Mouse (Mus musculus) E14TG2a.4 (cell line): ENCODE measurements at regions not wholly inside any gene's neighbourhood (a gene's known extent, or its start where the extent isn't known, plus 50 kb on each side); places are given as distances from the start of the nearest gene placed in this dataset.

Experiments used
- H3K27me3 ChIP-seq: 2 replicates; pipeline ENCODE4 v1.6.1; 2014; ENCODE audit warnings: low read length, control low read depth; ENCODE audit not compliant: insufficient read depth
- H3K36me3 ChIP-seq: 2 replicates; pipeline ENCODE4 v1.6.1; 2014; ENCODE audit warnings: low read length, control low read depth; ENCODE audit not compliant: insufficient read depth
- H3K4me1 ChIP-seq: replicated peaks from 2 replicates; pipeline ENCODE4 v1.6.1; 2014; ENCODE audit warnings: low read depth, low read length, control low read depth
- H3K4me3 ChIP-seq: replicated peaks from 2 replicates; pipeline ENCODE4 v1.5.1; 2014; ENCODE audit warnings: mild to moderate bottlenecking, low read length
- H3K9me3 ChIP-seq: 2 replicates; pipeline ENCODE4 v1.6.1; 2014; ENCODE audit warnings: low read length, control low read depth
- CTCF ChIP-seq: conservative IDR thresholded peaks from 2 replicates; pipeline ENCODE4 v1.5.1; 2014; ENCODE audit warnings: low read length
- NANOG ChIP-seq: IDR thresholded peaks from 2 replicates; pipeline ENCODE4 v1.6.1; 2014; ENCODE audit warnings: borderline replicate concordance, low read length, mixed read lengths
- POU5F1 ChIP-seq: IDR thresholded peaks from 2 replicates; pipeline ENCODE4 v1.6.1; 2014; ENCODE audit warnings: low read length, borderline replicate concordance

DNA sequence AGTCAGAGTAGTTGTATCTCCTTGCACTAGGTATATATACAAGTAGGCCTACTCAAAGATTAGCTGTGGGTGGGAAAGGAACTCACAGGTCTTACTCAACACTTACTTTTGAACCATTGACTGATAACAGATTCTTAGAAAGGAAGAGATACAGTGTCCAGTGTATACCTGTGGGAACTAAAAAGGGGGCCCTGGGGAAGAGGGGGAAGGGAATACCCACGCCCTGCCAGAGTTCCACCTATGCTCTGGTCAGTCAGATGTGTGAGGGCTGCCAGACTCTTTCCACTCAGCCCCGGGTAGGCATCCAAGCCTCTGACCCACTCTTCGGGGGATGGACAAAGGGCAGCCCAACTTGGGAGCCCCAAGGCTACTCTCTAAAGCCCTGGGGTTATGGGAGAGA is 387.9 kb upstream of the Cdh11 start:
- no peak overlapping the region for H3K4me3 ChIP-seq
- no peaks in the 10 kb centered on the region for H3K36me3 ChIP-seq
- H3K9me3 ChIP-seq: no peaks in the 10 kb centered on the region
- TF ChIP-seq POU5F1: no peak
- TF ChIP-seq NANOG: no peak
- TF ChIP-seq CTCF: no peak
- H3K4me1 ChIP-seq: no peaks in the 10 kb centered on the region
- no peaks in the 10 kb centered on the region for H3K27me3 ChIP-seq

DNA sequence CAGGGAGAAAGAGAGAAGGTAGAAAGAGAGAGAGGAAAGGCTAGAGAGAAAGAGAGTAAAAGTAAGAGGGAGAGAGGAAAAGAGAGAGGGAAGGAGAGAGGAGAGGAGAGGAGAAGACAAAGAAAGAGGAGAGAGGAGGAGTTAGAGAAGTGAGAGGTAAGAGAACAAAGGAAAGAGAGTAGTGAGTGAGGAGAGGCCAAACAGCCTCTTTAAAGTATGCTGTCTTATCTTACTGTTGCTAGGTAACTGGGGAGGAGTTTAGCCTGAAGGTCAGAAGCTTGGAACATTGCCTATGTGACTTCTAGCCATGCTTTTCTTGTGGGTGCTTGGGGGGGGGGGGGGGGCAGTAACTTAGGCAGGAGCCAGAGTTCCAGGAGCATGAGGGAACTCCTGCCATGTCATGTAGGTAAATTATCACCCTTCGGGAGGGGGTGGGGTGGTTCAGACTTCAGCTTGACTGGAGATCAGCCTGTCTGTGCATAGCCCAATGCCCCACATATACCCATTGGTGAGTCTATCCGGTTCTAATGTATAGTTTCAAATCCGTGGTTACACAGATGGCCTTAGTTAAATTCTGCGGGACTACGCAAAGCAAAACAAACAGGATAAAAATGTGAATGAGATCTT is 388.5 kb upstream of the Cdh11 start:
- H3K4me3 ChIP-seq: no peak overlapping the region
- H3K27me3 ChIP-seq: no peaks in the 10 kb centered on the region
- no peaks in the 10 kb centered on the region for H3K36me3 ChIP-seq
- H3K4me1 ChIP-seq: no peaks in the 10 kb centered on the region
- H3K9me3 ChIP-seq: no peaks in the 10 kb centered on the region
- no peak for TF ChIP-seq POU5F1
- no peak for TF ChIP-seq NANOG
- TF ChIP-seq CTCF: no peak

DNA sequence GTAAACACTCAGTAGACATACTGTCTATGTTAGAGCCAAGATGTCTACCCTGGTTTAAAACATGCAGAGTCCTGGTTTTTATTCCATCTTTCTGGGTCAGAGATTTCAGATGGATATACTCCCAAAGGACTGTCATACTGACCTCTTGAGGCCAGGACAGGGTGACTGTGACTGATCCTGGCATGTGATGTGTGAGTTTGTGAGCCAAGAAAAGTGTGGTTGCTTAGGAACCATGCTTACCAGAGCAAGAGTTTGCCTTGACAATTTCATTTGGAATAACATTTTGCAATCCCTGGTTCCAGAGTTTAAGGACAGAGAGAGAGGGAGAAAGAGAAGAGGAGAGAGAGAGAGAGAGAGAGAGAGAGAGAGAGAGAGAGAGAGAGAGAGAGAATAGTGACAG is 395.2 kb upstream of the Cdh11 start:
- Histone ChIP-seq H3K36me3 (no peaks in the 10 kb centered on the region), H3K4me1 (no peaks in the 10 kb centered on the region), H3K9me3 (no peaks in the 10 kb centered on the region), H3K27me3 (no peaks in the 10 kb centered on the region), H3K4me3 (no peak overlapping the region)
- TF ChIP-seq POU5F1: no peak
- TF ChIP-seq CTCF: no peak

DNA sequence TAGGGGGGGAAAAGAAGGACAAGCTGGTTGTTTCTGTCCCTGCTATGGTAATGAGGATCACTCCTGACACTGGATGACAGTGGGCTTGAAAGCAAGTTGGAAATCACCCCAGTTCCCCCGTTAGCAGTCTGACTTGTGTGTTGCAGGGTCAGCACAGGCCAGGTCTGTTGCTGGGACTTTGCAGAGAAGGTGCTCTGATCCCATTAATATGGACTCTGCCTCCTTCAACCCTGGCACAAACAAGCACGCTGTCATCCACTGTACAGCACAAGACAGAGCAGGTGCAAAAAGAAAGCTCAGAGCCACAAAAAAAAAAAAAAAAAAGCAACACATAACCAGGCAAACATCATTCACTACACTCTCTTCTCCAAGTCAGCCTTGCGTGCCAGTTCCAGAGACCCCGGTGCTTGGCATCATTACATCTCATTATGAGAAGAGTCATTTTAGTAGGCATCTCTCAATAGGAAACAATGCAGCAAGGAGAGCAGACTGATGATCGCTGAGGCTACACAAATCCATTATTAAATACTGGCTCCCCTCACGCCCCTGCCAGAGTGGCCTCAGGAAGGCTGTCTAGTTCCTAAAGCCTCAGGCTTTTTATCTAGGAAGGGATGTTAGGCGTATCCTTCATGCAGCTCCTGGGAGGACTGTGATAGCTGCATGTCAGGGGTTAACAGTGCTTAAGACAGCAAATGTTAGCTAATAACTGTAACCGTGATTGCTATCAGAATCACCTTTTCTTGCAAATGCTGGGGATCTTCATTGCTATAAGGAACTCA is 403.5 kb upstream of the Cdh11 start:
- no peaks in the 10 kb centered on the region for H3K4me1 ChIP-seq
- peaks cover 7% of the 10 kb centered on the region; the same call in 1 of the 2 replicates for H3K9me3 ChIP-seq
- H3K4me3 ChIP-seq: no peak overlapping the region
- no peaks in the 10 kb centered on the region for H3K27me3 ChIP-seq
- no peak for TF ChIP-seq NANOG
- TF ChIP-seq CTCF: no peak
- no peak for TF ChIP-seq POU5F1
- no peaks in the 10 kb centered on the region for H3K36me3 ChIP-seq

DNA sequence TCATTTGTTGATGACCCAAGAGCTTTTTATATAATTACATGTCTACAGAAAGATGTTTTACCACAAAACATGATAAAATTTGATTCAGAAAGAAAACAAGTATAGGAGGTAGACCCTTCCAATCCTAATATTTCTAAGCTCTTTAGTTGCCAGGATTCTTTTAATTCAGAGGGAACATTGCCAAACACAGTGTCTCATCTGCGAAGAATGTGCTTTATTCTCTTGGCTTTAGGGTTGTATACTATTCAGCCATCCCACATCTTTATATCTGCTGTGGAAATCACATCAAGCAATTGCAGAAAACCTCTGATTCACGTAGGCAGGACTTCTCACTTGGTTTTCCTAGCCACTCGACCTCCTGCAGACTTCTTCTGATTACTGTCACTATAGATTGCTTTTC is 412.8 kb upstream of the Cdh11 start:
- TF ChIP-seq POU5F1 (no peak), CTCF (no peak), NANOG (no peak)
- Histone ChIP-seq H3K27me3 (no peaks in the 10 kb centered on the region), H3K36me3 (no peaks in the 10 kb centered on the region), H3K4me3 (no peak overlapping the region), H3K4me1 (no peaks in the 10 kb centered on the region), H3K9me3 (peaks cover 6% of the 10 kb centered on the region; the same call in 1 of the 2 replicates)

DNA sequence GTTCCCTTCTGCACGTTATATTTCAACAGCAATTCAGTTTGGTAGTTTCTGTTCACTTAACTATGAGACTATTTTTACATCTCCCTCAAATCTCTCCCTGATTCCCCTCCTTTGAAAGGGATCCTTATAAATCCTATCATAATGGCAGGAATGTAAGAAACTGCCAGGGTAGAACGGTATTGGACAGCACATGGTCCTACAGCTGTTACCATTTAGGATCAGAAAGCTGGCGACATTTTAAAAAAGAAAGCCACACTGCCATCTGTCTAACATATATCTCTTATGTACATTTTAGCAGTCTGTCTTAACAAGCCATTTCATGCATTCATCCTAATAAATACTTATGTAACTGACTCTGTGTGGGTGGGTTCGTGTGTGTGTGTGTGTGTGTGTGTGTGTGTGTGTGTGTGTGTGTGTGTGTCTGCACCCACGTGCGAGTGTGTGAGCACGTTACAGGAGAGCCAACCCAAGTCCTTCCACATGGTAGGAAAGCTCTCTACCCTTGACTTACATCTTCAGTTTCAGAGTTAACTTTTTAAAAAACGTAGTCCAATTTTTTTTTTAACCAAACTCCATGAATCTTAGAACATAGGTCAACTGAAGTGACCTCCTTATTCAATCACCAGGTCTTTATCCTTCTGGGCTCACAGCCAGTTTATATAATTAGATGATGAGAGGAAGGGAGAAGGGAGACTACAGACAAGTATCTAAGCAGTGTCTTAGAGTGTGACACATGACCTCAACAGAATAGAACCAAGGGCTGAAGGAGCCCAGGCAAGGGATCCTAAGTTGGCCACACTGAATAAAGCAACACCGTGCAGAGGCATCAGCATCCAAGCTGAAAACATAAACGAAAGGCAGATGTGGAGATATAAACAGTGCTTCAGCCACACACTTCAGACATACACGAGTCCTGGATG is 414.5 kb upstream of the Cdh11 start:
- H3K36me3 ChIP-seq: no peaks in the 10 kb centered on the region
- no peaks in the 10 kb centered on the region for H3K4me1 ChIP-seq
- no peak overlapping the region for H3K4me3 ChIP-seq
- H3K27me3 ChIP-seq: no peaks in the 10 kb centered on the region
- no peaks in the 10 kb centered on the region for H3K9me3 ChIP-seq
- TF ChIP-seq NANOG: no peak
- no peak for TF ChIP-seq POU5F1
- no peak for TF ChIP-seq CTCF

DNA sequence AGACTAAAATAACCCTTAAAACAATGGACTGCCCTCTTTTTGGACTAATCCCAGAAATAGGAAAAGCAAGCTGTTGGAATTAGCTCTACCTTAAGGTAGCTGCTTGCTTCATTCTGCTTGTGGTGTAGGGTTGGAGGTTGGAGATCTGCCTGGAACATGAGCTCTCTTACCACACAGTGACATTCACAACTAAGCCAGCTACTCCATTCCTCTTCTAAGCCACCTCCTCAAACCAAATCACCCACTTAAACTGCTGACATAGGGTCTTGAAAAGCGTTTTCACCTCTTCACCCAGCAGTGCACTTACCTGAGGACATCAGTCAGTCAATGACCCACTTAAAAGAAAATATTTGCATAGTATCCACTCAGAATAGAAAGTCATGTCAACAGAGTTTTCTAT is 418.3 kb upstream of the Cdh11 start:
- H3K4me3 ChIP-seq: no peak overlapping the region
- H3K36me3 ChIP-seq: no peaks in the 10 kb centered on the region

DNA sequence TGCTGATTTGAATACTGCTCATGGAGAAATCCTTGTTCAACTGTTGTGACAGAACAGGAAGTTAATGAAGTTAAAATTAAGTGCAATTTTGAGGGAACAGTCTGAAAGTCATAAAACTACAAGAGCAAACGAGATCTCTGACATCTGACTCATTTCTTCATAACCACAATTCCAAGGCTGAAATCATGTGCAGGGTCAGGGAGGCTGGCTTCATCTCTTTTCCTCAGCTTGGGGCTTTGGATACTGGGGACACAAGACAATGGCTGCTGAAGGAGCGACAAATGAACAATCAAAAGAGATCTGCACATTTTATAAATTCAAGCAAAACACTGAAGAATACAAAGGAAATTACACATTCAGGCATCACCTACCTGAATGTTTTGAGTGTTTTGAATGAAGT is 429.2 kb upstream of the Cdh11 start:
- no peaks in the 10 kb centered on the region for H3K36me3 ChIP-seq
- H3K27me3 ChIP-seq: no peaks in the 10 kb centered on the region
- no peaks in the 10 kb centered on the region for H3K9me3 ChIP-seq
- H3K4me1 ChIP-seq: no peaks in the 10 kb centered on the region
- H3K4me3 ChIP-seq: no peak overlapping the region
- no peak for TF ChIP-seq NANOG
- no peak for TF ChIP-seq CTCF
- TF ChIP-seq POU5F1: no peak

More for the DNA sequence above, 418.3 kb upstream of the Cdh11 start:
- Histone ChIP-seq H3K27me3 (no peaks in the 10 kb centered on the region), H3K9me3 (no peaks in the 10 kb centered on the region), H3K4me1 (no peaks in the 10 kb centered on the region)
- no peak for TF ChIP-seq CTCF
- TF ChIP-seq NANOG: no peak
- no peak for TF ChIP-seq POU5F1
